Mouse (Mus musculus): ENCODE measurements around the gene Sugp2. TPM values are rescaled to one million over a fixed set of nuclear protein-coding genes. Genes with fewer than 3 reads are reported as not detected.

The Sugp2 gene
- polyA plus RNA-seq, 1 experiment from 2014 or later: 82.5 TPM

- H3K27ac ChIP-seq (replicated peaks): peak overlapping the region; percentile 92
- H3K4me3 ChIP-seq: 0 out of 2 replicates have a peak overlapping the region, but pooled peaks have one; percentile 55
- H3K9me3 ChIP-seq: no peaks in the 10 kb centered on the region
- peak overlapping the region; percentile 72 for H3K4me2 ChIP-seq (replicated peaks)
- peak overlapping the region; percentile 57; the same call in 1 of the 2 replicates for H3K9ac ChIP-seq (replicated peaks)
- 81% methylated on average over 5 of the region's 5 CpGs for WGBS
- peaks cover 10% of the 10 kb centered on the region for H3K27me3 ChIP-seq
- peaks cover 10% of the 10 kb centered on the region for H3K36me3 ChIP-seq
- no peak for ATAC-seq (ENCODE audit: low FRiP score, low read depth)
- H3K4me1 ChIP-seq: peaks cover 38% of the 10 kb centered on the region
These were observed 83.8 kb downstream of the Sugp2 start for GRCm38 (mm10) chr8:70317872-70318271.

DNA sequence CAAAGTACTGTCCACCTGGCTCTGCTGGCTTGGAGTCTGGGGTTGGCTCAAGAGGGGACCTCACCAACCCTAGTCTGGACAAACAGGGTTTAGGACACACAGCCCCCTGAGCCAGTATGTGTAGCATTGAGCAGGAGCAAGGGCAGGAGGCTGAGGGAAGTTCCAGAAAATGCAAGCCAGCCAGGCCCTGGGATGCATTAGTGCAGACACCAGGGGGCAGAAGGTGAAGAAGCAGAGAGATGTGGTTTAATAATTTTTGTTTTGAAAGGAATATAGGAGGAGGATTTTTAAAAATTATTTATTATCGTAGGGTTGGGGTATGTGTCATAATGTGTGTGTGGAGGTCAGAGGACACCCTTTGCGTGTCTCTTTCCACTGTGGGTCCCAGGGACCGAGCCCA lies 89.7 kb downstream of the Sugp2 start:
- no peak overlapping the region for H3K4me2 ChIP-seq (replicated peaks)
- 0 out of 2 replicates have a peak, but pooled peaks cover 1% of the 10 kb centered on the region for H3K27me3 ChIP-seq
- H3K9ac ChIP-seq (replicated peaks): no peak overlapping the region
- ATAC-seq (ENCODE audit: low FRiP score, low read depth): no peak
- H3K27ac ChIP-seq (replicated peaks): no peak overlapping the region
- 85% methylated on average over 3 of the region's 3 CpGs for WGBS
- no peak overlapping the region for H3K4me3 ChIP-seq
- H3K36me3 ChIP-seq: peaks cover 29% of the 10 kb centered on the region
- no peaks in the 10 kb centered on the region for H3K9me3 ChIP-seq
- no peaks in the 10 kb centered on the region for H3K4me1 ChIP-seq

DNA sequence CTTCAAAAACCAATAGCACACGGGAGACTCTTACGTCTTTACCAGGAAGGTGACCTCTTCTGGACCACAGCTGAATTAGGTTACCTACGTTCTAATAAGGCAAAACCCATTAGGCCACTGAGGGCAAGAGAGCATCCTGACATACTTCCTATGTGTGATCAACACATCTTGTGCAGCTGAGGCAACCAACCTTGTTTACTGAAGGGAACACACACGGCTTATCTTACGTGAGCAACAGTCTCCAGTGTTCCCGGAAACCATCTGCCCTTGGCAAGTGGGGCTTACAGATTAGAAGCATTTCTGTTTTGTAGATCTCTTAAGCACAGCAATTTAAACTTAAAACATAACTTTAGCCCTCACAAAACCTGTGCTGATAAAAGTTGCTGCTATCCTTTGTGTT lies 93.5 kb downstream of the Sugp2 start:
- ATAC-seq (ENCODE audit: low FRiP score, low read depth): no peak
- no peaks in the 10 kb centered on the region for H3K9me3 ChIP-seq
- H3K27me3 ChIP-seq: peaks cover 30% of the 10 kb centered on the region
- 94% methylated on average over 6 of the region's 6 CpGs for WGBS
- H3K4me1 ChIP-seq: peaks cover 31% of the 10 kb centered on the region
- H3K4me2 ChIP-seq (replicated peaks): no peak overlapping the region
- no peak overlapping the region for H3K27ac ChIP-seq (replicated peaks)
- H3K36me3 ChIP-seq: peaks cover 41% of the 10 kb centered on the region
- H3K4me3 ChIP-seq: no peak overlapping the region
- no peak overlapping the region for H3K9ac ChIP-seq (replicated peaks)

DNA sequence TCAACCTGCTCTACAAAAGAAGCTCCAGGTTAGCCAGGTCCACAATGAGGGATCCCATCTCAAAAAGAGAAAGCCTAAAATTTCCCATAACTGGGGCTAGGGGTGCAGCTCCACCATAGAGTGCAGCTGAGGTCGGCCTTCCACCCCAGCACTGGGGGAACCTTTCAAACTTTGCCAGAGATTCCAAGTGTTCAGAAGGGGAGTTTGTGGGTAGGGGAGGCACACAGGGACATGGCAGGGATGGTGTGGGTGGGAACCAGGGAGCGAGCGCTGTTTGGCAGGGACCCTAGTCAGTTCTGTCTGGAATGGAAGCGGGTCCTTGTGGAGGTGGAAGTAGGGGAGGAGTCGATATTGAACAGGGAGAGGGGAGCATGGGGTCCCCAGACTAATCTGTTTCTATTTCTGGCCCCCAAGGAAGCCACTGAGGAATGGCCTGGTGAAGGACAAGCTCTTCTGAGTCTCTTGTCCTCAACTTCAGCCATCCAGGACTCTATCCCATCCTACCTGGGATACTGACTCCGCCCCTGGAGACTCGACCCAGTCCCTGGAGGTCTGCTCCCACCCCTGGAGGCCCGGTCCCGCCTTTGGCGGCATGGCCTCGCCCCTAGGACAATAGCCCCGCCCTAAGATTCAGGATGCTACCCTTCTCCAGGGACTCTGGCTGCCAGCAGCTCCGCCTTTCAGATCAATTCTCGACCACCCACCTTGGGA lies 95.3 kb downstream of the Sugp2 start, which contains the start of gene Gdf1:
Gene Gdf1 (plus strand): TSS at position 694 of the 711 bp plus-strand sequence.
- Histone ChIP-seq H3K27ac (replicated peaks) (no peak within 1 kb of the TSS; the same call in 1 of the 2 replicates), H3K9ac (replicated peaks) (peak within 1 kb of the TSS; percentile 46), H3K4me2 (replicated peaks) (peak within 1 kb of the TSS; percentile 31), H3K4me3 (peak within 1 kb of the TSS; percentile 18), H3K36me3 (peaks cover 48% of the 10 kb centered on the region), H3K9me3 (no peaks in the 10 kb centered on the region), H3K27me3 (peaks cover 30% of the 10 kb centered on the region), H3K4me1 (peaks cover 32% of the 10 kb centered on the region)
- WGBS: 20% methylated on average over 14 of the region's 14 CpGs
- no peak for ATAC-seq (ENCODE audit: low FRiP score, low read depth)

Other genes starting within 250 kb of the Sugp2 start
- 44.3 TPM in 2 replicates for gene Gatad2a, start 237.8 kb upstream of the Sugp2 start, polyA plus RNA-seq (2016; fragmentation: Nextera tagmentation; extraction: Ambion mirVana)
- gene Mau2, start 191.5 kb upstream of the Sugp2 start, polyA plus RNA-seq (2016; fragmentation: Nextera tagmentation; extraction: Ambion mirVana): 76.4 and 77.8 TPM in 2 replicates
- 55.6 and 56.8 TPM in 2 replicates for gene Sugp1, start 191.4 kb upstream of the Sugp2 start, polyA plus RNA-seq (2016; fragmentation: Nextera tagmentation; extraction: Ambion mirVana)
- gene Tm6sf2, start 161.3 kb upstream of the Sugp2 start, polyA plus RNA-seq (2016; fragmentation: Nextera tagmentation; extraction: Ambion mirVana): 1.3 and 2.0 TPM in 2 replicates
- gene Hapln4, start 150.8 kb upstream of the Sugp2 start, polyA plus RNA-seq (2016; fragmentation: Nextera tagmentation; extraction: Ambion mirVana): 0.20 and 0.23 TPM in 2 replicates
- 91.9 and 109 TPM in 2 replicates for gene Ncan, start 113.4 kb upstream of the Sugp2 start, polyA plus RNA-seq (2016; fragmentation: Nextera tagmentation; extraction: Ambion mirVana)
- gene Nr2c2ap, start 102.9 kb upstream of the Sugp2 start, polyA plus RNA-seq (2016; fragmentation: Nextera tagmentation; extraction: Ambion mirVana): 23.3 and 23.8 TPM in 2 replicates
- 16.3 and 17.8 TPM in 2 replicates for gene Rfxank, start 95.1 kb upstream of the Sugp2 start, polyA plus RNA-seq (2016; fragmentation: Nextera tagmentation; extraction: Ambion mirVana)
- 37.1 and 41.9 TPM in 2 replicates for gene Borcs8, start 94.7 kb upstream of the Sugp2 start, polyA plus RNA-seq (2016; fragmentation: Nextera tagmentation; extraction: Ambion mirVana)
- gene Mef2b, start 94.5 kb upstream of the Sugp2 start, polyA plus RNA-seq (2016; fragmentation: Nextera tagmentation; extraction: Ambion mirVana): 0.19 and 0.46 TPM in 2 replicates
- gene Tmem161a, start 61.9 kb upstream of the Sugp2 start, polyA plus RNA-seq (2016; fragmentation: Nextera tagmentation; extraction: Ambion mirVana): 47.6 and 49.0 TPM in 2 replicates
- 3.9 and 4.3 TPM in 2 replicates for gene Slc25a42, start 21.9 kb upstream of the Sugp2 start, polyA plus RNA-seq (2016; fragmentation: Nextera tagmentation; extraction: Ambion mirVana)
- gene Armc6, start 240 bp downstream of the Sugp2 start, polyA plus RNA-seq (2016; fragmentation: Nextera tagmentation; extraction: Ambion mirVana): 45.5 and 47.1 TPM in 2 replicates
- 99.6 and 100 TPM in 2 replicates for gene Homer3, start 48.6 kb downstream of the Sugp2 start, polyA plus RNA-seq (2016; fragmentation: Nextera tagmentation; extraction: Ambion mirVana)
- 47.1 and 53.8 TPM in 2 replicates for gene Ddx49, start 68.3 kb downstream of the Sugp2 start, polyA plus RNA-seq (2016; fragmentation: Nextera tagmentation; extraction: Ambion mirVana)
- 222 and 235 TPM in 2 replicates for gene Cope, start 68.3 kb downstream of the Sugp2 start, polyA plus RNA-seq (2016; fragmentation: Nextera tagmentation; extraction: Ambion mirVana)
- 15.3 and 17.1 TPM in 2 replicates for gene Cers1, start 81.5 kb downstream of the Sugp2 start, polyA plus RNA-seq (2016; fragmentation: Nextera tagmentation; extraction: Ambion mirVana)
- gene Gdf1, start 95.6 kb downstream of the Sugp2 start, polyA plus RNA-seq (2016; fragmentation: Nextera tagmentation; extraction: Ambion mirVana): 3.7 and 4.5 TPM in 2 replicates
- gene Upf1, start 119.1 kb downstream of the Sugp2 start, polyA plus RNA-seq (2016; fragmentation: Nextera tagmentation; extraction: Ambion mirVana): 32.8 and 38.0 TPM in 2 replicates
- gene Comp, start 139.3 kb downstream of the Sugp2 start, polyA plus RNA-seq (2016; fragmentation: Nextera tagmentation; extraction: Ambion mirVana): 0.23 TPM in 1 of 2 replicates, not detected in the other
- 22.8 and 23.6 TPM in 2 replicates for gene Crtc1, start 205.4 kb downstream of the Sugp2 start, polyA plus RNA-seq (2016; fragmentation: Nextera tagmentation; extraction: Ambion mirVana)
- 17.8 and 18.5 TPM in 2 replicates for gene Klhl26, start 242.7 kb downstream of the Sugp2 start, polyA plus RNA-seq (2016; fragmentation: Nextera tagmentation; extraction: Ambion mirVana)